Mouse (Mus musculus) thymus, postnatal 25 days (tissue): ENCODE results near the gene Smad3.

Source experiments
- DNase-seq: peaks from one replicate; pipeline ENCODE4 v3.0.0; 2022

Smad3 gene

DNA sequence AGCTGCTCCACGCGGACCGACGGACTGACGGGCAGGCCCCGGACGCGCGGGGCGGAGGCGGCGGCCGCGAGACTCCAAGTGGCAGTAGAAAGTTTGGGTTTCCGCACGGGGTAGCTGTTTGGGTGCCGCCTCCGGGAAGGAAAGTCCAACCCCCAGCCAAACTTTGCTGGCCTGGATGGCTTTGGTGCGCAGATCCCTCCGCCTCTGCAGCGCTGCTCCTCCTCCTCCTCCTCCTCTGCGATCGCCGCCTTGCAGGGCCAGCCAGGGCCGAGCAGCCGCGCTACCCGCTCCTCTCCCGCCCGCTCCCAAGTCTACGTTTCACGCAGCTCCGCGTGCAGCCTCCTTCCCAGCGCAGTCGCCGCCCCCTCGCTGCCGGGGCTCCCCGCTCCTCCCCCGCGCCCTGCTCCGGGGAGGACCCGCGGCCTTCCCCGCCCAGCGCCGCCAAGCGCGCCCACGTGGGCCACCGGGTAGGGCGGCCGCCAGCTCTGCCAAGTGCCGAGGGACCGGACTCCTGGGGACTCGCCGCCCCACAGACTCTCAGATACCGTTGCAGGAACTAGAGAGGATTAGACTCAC is at the start of gene Smad3:
Gene Smad3, minus strand, starts transcription at position 130 of the 576 bp plus-strand sequence.
- peak; percentile 91 for DNase-seq

DNA sequence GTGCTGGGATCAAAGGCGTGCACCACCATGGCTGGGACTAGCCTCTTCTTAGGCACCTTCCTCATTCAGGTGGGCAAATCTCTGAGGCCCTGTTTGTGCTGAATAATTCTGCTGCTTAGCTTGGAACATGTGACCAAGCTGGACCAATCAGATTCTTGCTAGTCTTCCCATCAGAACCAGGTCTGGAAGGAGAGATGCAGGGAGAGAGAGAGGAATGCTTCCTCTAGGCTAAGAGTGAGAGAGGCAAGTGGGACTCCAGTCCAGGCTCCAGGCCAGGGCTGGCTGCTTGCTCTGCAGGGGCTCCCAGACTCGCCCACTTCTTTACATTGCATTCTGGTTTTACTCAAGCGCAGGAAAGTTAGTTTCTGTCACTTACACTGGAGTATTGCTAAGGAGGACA is 47.1 kb upstream of the Smad3 start:
- no peak for DNase-seq

- no peak for DNase-seq
Measured at GRCm38 (mm10) chr9:63803181-63803591, 45.4 kb upstream of the Smad3 start.

GRCm38 (mm10) chr9:63802504-63802903 is 44.7 kb upstream of the Smad3 start:
- no peak for DNase-seq

- no peak for DNase-seq
Measured at GRCm38 (mm10) chr9:63802080-63802479, 44.3 kb upstream of the Smad3 start.

DNA sequence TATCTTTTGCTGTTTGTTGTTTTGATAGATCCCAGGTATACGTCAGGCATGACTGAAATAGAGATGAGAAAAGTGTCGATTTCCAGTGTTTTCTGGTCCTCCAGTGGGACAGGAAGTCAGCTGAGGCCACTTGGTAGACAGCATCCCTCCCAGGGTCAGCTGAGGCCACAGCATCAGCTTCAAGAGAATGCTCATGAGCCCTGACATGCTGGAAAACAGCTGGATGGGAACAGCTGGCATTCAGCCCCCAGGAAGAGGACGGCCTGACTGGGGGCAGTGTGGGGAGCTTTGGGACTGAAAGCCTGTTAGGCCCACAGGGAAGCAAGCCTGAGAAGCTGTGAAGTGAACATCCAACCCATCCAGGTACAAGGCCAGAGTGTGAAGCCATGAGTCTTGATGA is 38.6 kb upstream of the Smad3 start:
- no peak for DNase-seq

DNA sequence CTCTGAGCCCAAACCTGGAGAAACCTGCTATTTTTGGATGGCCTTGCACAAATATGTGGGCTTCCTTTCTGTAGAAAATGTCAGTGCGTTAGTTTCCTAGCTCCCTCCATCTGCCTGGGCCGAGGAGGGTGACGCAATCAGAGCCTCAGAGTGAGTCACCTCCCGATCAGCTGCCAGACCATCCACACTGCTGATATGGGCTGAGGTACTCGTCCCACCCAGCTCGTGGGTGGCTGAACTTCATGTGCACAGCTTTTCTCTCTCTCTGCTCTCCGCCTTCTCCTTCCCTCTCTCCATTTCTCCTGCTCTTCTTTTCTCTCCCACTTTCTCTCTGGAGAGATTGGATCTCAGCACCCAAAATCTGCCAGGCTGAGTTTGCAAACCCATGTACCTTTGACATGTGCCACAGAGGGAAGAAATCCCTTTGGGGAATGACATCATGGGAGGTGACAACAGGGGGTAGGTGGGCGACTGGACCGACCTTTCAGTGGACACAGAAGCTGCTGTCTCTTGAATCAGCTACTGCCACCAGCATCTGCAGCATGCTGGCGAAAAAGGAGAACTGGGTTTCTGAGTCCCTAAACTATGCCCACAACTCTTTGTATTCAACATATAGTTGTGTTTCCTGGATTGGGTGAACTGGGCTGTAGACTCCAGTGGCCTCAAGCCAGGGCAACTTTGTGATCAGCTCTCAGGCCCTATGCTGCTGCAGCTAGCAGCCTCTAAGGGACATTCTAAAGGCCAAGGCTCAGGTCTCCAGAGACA is 36.1 kb upstream of the Smad3 start:
- DNase-seq, result no peak

DNA sequence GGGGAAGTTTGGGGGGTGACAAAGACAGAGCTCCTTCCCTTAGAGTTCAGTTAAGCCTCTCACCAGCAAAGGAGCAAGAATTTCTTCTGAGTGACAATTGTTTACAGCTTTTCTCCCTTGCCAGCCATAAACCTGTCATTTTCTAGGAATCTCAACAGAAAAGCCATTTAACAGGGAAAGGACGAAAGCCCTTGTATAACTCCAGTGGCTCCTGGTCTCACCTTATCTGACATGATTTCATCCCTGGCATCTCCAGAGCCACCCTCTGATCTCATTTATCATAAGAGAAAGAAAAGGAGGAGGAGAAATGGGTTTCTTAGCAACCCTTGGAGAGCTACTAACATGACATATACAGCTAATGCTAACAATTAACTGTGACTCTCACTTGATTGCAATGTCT is 33.9 kb upstream of the Smad3 start:
- DNase-seq, result no peak

GRCm38 (mm10) chr9:63791275-63791674 is 33.5 kb upstream of the Smad3 start:
- DNase-seq, result no peak

DNA sequence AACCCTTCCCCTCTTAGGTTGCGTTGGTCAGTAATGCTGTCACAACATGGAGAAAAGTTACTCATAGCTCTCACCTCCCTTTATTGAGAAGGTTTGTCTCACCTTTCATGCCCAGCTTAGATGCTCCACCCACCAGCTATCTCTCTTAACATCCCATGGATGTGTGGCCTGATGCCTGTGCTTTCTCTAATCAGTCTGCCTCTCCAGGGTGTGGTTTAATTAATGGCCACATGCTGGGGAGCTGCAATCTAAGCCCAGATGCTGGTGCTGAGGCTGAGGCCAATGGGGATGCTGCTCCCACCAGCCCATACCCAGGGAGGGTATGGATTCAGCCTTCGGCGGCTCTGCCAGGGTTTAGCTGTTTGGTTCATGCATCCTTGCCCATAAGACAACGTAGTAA is 32.4 kb upstream of the Smad3 start:
- no peak for DNase-seq

GRCm38 (mm10) chr9:63789386-63789785 is 31.6 kb upstream of the Smad3 start:
- DNase-seq, result no peak

GRCm38 (mm10) chr9:63787606-63788005 is 29.8 kb upstream of the Smad3 start:
- DNase-seq, result no peak

GRCm38 (mm10) chr9:63787086-63787485 is 29.3 kb upstream of the Smad3 start:
- no peak for DNase-seq

DNA sequence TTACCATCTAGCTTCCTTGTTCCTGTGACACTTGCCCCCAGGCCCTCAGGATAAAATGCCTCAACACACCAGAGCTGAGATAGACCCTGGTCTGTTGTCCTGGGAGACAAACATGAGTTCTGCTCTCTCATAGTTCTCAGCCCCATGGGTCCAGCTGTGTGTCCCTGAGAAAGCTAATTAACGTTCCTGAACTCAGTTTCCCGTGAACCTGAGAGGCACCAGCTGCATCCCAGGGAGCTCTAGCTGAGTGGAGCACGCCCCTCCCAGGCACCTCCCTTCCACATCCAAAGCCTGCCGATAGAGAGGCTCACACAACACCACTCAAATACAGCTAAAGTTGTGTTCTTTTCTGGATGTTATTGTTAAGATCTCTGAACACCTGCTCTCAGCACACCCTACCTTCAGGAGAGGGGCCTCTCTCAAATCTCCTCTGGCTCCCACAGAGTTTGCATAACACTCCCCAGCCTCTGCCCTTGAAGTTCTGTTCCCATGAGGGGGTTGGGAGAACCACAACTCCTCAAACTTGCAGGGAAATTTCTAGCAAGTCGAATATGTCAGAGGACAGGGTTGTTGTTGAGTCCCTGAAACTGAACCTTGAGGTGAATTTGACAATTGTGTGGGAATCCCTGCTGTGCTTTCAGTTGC is 28.4 kb upstream of the Smad3 start:
- DNase-seq, result peak; percentile 7

- peak; percentile 6 for DNase-seq
Measured at GRCm38 (mm10) chr9:63785492-63785891, 27.7 kb upstream of the Smad3 start.

GRCm38 (mm10) chr9:63784597-63784996 is 26.8 kb upstream of the Smad3 start:
- DNase-seq, result no peak

DNA sequence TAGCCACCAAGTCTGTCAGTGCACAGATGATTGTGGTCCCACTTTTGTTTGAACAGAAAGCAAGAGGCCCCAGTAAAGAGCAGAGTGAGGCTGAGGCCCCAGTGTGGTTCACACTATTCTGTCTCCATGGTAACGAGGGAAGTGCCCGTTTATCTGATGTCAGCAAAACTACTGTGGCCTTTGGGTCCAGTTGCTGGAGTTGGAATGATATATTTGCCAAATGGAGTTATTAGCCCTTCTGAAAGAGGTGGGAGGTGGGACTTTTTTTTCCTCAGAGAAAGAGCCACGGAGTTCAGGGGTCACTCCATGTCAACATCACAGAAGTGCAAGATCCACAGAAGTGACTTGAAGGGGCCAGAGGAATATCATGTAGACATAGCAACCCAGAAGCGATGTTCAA is 24.9 kb upstream of the Smad3 start:
- no peak for DNase-seq

- DNase-seq, result no peak
Measured at GRCm38 (mm10) chr9:63781714-63782464, 24.1 kb upstream of the Smad3 start.

GRCm38 (mm10) chr9:63779950-63780887 is 22.4 kb upstream of the Smad3 start:
- no peak for DNase-seq

DNA sequence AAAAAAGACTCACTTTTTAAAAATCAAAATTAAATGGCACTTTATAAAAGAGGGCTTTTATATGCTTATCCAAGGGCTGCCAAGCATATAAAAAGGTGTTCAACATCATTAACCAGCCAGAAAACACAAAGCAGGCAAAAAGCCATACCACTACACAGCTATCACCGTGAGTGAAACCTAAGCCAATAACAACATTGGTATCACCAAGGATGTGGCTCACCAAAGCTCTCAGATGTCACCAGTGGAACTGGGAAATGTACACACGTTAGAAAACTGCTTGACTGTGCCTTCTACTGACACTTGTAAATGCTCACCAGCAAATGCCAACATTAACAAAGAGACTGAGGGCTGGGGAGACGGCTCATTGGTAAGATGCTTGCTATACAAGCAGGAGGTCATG is 18.9 kb upstream of the Smad3 start:
- no peak for DNase-seq

DNA sequence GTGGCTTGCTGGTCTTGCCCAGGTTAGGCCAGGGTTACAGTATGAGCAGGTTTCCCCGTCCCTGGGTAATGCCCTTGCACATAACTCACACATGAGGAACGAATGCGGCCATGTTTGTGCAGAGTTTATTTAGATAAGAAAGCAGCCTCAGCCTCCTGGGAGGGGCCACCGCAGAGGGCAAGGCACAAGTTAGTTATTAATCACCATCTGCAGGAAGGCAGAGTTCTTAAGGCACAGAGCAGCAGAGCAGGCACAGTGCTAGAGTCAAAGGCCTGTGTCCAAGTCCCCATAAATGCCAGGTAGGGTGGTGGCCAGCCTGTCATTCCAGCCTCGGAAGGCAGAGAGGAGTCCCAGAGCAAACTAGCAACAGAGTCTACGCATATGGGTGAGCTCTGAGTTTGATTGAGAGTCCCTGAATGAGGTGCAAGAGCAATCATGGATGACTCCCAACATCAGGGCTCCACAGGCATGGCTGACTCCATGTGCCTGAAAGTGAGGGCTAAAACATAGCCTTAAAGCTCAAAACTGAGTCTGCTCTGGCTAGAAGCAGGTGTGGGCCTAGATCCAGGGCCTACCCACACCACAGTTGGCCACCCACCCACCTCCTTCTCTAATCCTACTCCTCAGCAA is 17.2 kb upstream of the Smad3 start:
- no peak for DNase-seq

- no peak for DNase-seq
Measured at GRCm38 (mm10) chr9:63772452-63772851, 14.7 kb upstream of the Smad3 start.
